Mouse (Mus musculus) cerebellum, adult 2 months (tissue): ENCODE measurements around the gene 1700016D06Rik. TPM values are rescaled to one million over a fixed set of nuclear protein-coding genes. Genes with fewer than 3 reads are reported as not detected.
"Not testable (repeated sequence)": the region's sequence is repeated elsewhere in the genome, so short reads cannot be mapped to it uniquely, and the experiment has no call there.

Source experiments
- DNase-seq, 2 experiments: peaks; one replicate each; pipeline ENCODE4 v3.0.0; 2021
- H3K27ac ChIP-seq: fragments of 200-500 bp; 2 replicates; pipeline ENCODE4 v1.5.1; 2012; ENCODE audit warnings: low read length, control low read depth, inconsistent platforms; ENCODE audit not compliant: insufficient read depth
- H3K27me3 ChIP-seq: fragments of 200-500 bp; 2 replicates; pipeline ENCODE4 v1.6.1; 2012; ENCODE audit warnings: inconsistent platforms, mild to moderate bottlenecking, low read length, moderate library complexity; ENCODE audit not compliant: control insufficient read depth, insufficient read depth
- H3K4me1 ChIP-seq: fragments of 200-500 bp; 2 replicates; pipeline ENCODE4 v1.6.1; 2011; ENCODE audit warnings: low read length; ENCODE audit not compliant: control insufficient read depth, insufficient read depth
- H3K4me3 ChIP-seq: fragments of 200-500 bp; replicated peaks from 2 replicates; pipeline ENCODE3; 2011; ENCODE audit warnings: mild to moderate bottlenecking, low read depth, low read length, control low read depth; ENCODE audit not compliant: insufficient read depth
- CTCF ChIP-seq: fragments of 200-500 bp; IDR thresholded peaks from 2 replicates; pipeline ENCODE4 v1.5.1; 2011; ENCODE audit warnings: low read depth, mild to moderate bottlenecking, control low read depth, low read length, moderate library complexity, borderline replicate concordance; ENCODE audit not compliant: insufficient read depth
- POLR2A ChIP-seq: fragments of 200-500 bp; IDR thresholded peaks from 2 replicates; pipeline ENCODE4 v1.6.1; 2011; ENCODE audit warnings: low read length, control low read depth, borderline replicate concordance; ENCODE audit not compliant: insufficient read depth
- WGBS: fragments of 180-500 bp; shearing (Covaris S2); methylation state at CpG from one replicate; pipeline ENCODE4 v1.1.7; 2018; 5-methylcytosine and 5-hydroxymethylcytosine counted together
- polyA plus RNA-seq: library from polyadenylated mRNA; depleted of rRNA; stranded (reverse); fragments of >200 nt; gene quantifications from 2 replicates; pipeline ENCODE4 v1.2.3, GENCODE M21; 2012

1700016D06Rik gene
- polyA plus RNA-seq, 1 experiment: not detected

DNA sequence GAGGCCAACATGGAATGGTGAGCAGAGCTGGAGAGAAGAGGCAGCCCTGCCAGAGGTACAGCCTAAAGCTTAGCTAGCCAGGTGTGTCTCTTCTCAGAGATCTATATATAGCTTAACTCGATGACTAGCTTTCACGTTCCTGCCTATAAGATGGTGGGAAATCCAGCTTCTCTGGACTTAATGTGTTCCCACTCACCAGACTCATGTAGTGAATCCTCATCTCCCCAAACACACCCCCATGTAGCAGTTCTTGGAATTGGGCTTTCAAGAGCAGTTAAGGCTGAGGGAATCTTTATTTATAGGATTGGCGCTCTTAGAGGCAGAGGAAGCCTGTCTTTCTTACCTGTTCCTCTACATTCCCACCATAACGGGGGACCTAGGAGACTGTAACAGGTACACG, 13.6 kb downstream of the 1700016D06Rik start:
- Histone ChIP-seq H3K4me3 (no peak overlapping the region), H3K27me3 (no peaks in the 10 kb centered on the region), H3K27ac (no peak overlapping the region), H3K4me1 (no peaks in the 10 kb centered on the region)
- TF ChIP-seq POLR2A: no peak
- TF ChIP-seq CTCF: no peak
- DNase-seq: no peak
- 94% methylated on average over 5 of the region's 5 CpGs for WGBS

DNA sequence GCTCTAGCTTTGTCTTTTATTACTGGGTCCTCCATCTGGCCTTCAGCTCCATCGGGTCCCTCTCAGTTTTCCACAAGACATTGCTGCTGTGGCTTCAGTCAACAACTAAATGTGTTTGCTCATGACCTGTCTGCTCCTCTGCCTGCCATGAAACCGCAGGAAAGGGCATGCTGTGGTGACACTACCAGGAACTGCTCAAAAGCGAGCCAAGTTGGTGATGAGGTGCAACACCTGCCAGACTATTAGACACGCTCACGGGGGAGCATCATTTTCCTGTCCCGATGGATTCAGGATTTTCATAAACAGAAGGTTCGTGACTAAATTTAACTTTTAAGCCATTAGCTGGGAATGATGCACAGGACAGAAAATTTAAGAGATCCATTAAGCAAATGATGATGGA, 16.3 kb downstream of the 1700016D06Rik start:
- TF ChIP-seq CTCF (no peak), POLR2A (no peak)
- Histone ChIP-seq H3K27ac (no peak overlapping the region), H3K27me3 (no peaks in the 10 kb centered on the region), H3K4me1 (no peaks in the 10 kb centered on the region), H3K4me3 (no peak overlapping the region)
- WGBS: 50% methylated on average over 7 of the region's 7 CpGs
- DNase-seq: no peak

DNA sequence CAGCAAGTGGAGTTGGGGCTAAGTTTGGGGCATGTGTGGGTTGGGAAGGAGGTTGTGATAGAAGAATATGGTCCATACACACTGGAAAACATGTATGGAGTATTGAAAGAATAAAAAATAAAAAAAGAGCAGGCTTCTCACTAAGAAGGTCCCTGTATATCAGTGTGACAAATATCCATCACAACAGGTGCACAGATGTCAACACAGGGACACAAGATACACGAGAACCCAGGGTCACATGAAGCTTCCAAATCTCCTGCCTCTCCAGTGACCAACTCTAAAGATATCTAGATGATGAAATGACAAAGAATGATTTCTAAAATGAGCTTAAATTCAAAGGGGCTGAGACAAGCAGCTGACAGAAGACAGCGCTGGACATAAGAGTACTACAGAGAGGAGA, 32.6 kb downstream of the 1700016D06Rik start:
- no peak overlapping the region for H3K27ac ChIP-seq
- H3K4me3 ChIP-seq: no peak overlapping the region
- no peaks in the 10 kb centered on the region; the same call in 1 of the 2 replicates for H3K27me3 ChIP-seq
- H3K4me1 ChIP-seq: no peaks in the 10 kb centered on the region; the same call in 1 of the 2 replicates
- TF ChIP-seq CTCF (no peak), POLR2A (no peak)
- 71% methylated on average over 2 of the region's 2 CpGs for WGBS
- no peak for DNase-seq

DNA sequence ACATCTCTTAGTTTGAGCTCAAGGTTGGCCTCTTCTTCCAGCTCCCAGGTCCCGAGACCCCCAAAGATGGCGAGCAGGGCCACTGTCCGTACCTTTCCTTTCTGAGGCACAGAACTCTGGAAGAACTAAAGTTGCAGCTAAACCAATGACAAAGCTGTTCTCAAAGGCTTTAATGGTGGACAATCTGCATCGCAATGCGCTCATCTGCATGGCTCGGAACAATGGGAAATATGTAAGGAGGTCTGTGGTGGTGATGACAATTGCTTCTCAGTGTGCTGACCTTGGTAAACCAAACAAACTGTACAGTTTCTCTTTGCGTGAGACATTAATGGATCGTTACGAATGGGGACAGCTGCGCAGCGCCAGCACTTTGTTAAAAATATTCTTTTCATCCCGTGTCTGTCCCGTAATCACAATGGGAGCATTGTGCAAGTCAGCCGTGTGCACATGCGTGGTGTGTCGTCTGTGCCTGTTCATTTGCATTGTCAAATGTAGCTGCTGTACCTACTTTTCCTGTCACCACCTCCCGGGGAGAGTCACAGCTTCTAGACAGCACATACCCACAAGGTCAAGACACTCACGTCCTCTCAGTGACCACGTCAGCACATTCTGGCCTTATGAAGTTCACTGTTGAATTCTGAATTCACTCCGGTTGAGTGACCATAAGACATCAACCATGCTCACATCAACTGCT, 34.7 kb downstream of the 1700016D06Rik start:
- not testable (repeated sequence) for DNase-seq, H3K27ac ChIP-seq, H3K27me3 ChIP-seq, H3K4me3 ChIP-seq
- 77% methylated on average over 20 of the region's 20 CpGs for WGBS
- H3K4me1 ChIP-seq: peaks cover 12% of the 10 kb centered on the region

DNA sequence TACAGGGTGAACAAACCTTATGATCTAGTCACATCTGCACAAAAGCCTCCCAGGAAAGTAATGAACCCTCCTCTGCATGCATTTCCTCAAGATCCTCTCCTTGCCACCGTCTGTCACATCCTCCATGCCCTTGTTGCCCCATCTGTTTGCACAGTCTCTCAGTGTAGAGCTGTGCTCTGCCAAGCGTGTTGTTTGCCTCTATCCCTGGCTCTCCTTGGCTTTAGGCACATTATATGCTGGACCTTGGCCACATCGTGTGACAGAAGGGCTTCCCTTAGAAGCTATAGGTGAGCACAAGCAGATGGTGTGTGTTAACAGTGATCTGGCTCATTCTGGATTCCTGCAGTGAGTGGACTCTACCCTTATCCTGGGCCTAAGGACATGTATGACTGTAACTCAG, 38.9 kb downstream of the 1700016D06Rik start:
- TF ChIP-seq CTCF (no peak), POLR2A (no peak)
- 12% methylated on average over 3 of the region's 3 CpGs for WGBS
- peak; percentile 54 to 80 for DNase-seq
- H3K27ac ChIP-seq: no peak overlapping the region
- peaks cover 12% of the 10 kb centered on the region for H3K4me1 ChIP-seq
- no peak overlapping the region for H3K4me3 ChIP-seq
- no peaks in the 10 kb centered on the region for H3K27me3 ChIP-seq

DNA sequence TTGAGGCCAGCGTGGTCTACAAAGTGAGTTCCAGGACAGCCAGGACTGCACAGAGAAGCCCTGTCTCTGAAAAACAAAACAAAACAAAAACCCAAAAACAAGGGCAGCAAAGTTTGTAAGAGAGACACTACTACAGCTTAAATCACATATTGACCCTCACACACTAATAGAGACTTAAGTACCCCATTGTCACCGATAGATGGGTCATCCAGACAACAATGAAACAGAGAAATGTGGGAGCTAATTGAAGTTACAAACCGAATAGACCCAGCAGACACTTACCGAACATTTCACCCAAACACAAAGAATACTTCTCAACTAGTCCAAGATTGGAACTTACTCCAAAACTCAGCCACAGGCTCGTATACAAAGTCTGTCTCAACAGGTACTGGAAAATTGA, 50.8 kb downstream of the 1700016D06Rik start:
- no peak for DNase-seq
- Histone ChIP-seq H3K27me3 (no peaks in the 10 kb centered on the region), H3K4me1 (no peaks in the 10 kb centered on the region), H3K27ac (no peak overlapping the region), H3K4me3 (no peak overlapping the region)
- 91% methylated on average over 5 of the region's 5 CpGs for WGBS
- TF ChIP-seq POLR2A (no peak), CTCF (no peak)

DNA sequence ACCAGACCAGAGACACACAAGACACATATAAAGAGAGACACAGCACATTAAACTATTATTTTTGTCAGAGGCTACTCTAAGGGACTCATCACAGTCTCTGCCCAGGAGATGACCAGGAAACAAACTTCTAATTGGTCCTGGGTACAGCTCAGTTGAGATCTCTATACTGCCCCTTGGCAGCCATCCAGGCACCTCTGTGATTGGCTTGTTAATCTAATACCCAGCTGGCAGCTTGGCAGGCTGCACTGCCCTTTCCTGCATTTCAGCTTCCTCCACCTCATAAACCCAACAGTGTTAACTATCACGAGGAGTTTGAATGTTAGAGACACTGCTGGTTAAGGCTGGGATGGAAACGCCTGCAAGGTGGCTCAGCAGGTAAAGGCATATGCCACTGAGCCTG, 57.7 kb downstream of the 1700016D06Rik start:
- no peak overlapping the region for H3K27ac ChIP-seq
- 47% methylated on average over 2 of the region's 2 CpGs for WGBS
- no peak for DNase-seq
- H3K4me1 ChIP-seq: no peaks in the 10 kb centered on the region
- TF ChIP-seq CTCF (no peak), POLR2A (no peak)
- H3K27me3 ChIP-seq: no peaks in the 10 kb centered on the region
- H3K4me3 ChIP-seq: no peak overlapping the region

DNA sequence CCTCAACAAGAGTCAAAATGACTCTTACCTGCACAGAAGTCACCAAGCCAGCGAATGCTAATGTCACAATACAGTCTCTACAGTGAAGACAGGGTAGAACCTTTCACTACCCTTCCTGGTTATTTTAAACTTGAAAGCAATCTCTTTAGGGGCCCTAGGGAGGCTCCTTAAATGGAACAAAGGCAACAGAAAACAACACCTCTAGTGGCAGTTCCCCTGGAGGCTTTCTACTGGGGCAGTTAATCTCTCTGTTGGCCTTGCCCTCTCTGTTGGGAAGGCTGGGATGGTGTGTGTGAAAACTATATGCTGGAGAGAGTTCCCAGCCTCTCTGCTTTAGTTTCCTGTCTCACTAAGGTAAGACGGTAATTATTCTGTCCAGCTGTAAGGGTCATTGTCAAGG, 60.3 kb downstream of the 1700016D06Rik start:
- TF ChIP-seq CTCF (no peak), POLR2A (no peak)
- 86% methylated on average over 2 of the region's 2 CpGs for WGBS
- H3K4me3 ChIP-seq: no peak overlapping the region
- H3K27me3 ChIP-seq: no peaks in the 10 kb centered on the region
- no peaks in the 10 kb centered on the region for H3K4me1 ChIP-seq
- no peak for DNase-seq
- no peak overlapping the region for H3K27ac ChIP-seq
